Mouse (Mus musculus): ENCODE results near the gene Olfr1302. TPM values are rescaled to one million over a fixed set of nuclear protein-coding genes. Genes with fewer than 3 reads are reported as not detected.

The Olfr1302 gene
- not detected in 2 replicates for polyA plus RNA-seq (2016; fragmentation: Nextera tagmentation; extraction: Ambion mirVana)

DNA sequence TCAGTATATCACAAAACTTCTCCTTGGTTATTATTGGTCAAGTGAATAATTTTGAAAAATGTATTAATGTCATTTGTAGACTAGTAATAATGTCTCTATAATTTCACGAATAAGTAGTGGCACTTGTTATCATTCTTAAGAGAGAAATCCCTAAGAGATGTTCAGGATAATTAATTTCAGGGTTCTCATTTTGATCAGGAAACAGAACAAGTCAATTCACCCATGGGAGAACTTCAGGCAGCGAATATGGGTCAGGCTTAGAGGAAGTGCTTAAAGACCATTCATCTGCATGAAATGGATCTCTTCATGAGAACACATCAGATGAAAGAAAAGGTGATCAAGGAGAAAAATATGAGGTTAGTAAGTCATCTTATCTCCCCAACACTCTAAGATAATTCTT is at the start of gene Olfr1302:
Olfr1302 (plus strand) TSS at position 301 of the 400 bp plus-strand sequence.
- no peaks in the 10 kb centered on the region for H3K27me3 ChIP-seq (ENCODE audit: low read depth, poor library complexity, severe bottlenecking)
- H3K27ac ChIP-seq = no peak within 1 kb of the TSS
- DNase-seq (ENCODE audit: low spot score) = no peak
- H3K4me1 ChIP-seq = no peaks in the 10 kb centered on the region
- H3K9me3 ChIP-seq (replicated peaks) = no peaks in the 10 kb centered on the region
- 87% methylated on average over 2 of the region's 2 CpGs for WGBS
- H3K4me3 ChIP-seq = no peak within 1 kb of the TSS
- H3K36me3 ChIP-seq = no peaks in the 10 kb centered on the region

DNA sequence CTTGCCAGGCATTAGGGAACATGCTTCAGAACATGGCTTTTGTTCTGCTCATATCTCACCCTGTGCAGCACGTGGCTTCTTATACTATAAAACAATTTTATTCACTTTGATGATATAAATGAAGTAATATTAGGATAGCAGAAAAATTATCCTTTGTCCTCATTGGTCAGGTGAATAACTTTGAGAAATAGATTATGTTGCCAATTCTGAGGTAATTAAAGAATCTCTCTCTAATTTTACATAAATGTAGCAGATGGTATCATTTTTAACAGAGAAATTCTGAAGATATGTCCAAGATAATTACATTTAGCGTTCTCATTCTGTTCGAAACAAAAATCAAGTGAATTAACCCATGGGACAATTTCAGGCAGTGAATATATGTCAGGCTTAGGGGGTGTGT is 26.5 kb upstream of the Olfr1302 start, which contains the start of gene Olfr1301:
Olfr1301 (plus strand) TSS at position 301 of the 400 bp plus-strand sequence.
- Histone ChIP-seq H3K9me3 (replicated peaks) (no peaks in the 10 kb centered on the region), H3K27ac (no peak within 1 kb of the TSS), H3K4me1 (no peaks in the 10 kb centered on the region), H3K27me3 (ENCODE audit: low read depth, poor library complexity, severe bottlenecking) (no peaks in the 10 kb centered on the region), H3K36me3 (no peaks in the 10 kb centered on the region), H3K4me3 (no peak within 1 kb of the TSS)
- DNase-seq (ENCODE audit: low spot score) = no peak
- WGBS = 91% methylated on average over 3 of the region's 3 CpGs

DNA sequence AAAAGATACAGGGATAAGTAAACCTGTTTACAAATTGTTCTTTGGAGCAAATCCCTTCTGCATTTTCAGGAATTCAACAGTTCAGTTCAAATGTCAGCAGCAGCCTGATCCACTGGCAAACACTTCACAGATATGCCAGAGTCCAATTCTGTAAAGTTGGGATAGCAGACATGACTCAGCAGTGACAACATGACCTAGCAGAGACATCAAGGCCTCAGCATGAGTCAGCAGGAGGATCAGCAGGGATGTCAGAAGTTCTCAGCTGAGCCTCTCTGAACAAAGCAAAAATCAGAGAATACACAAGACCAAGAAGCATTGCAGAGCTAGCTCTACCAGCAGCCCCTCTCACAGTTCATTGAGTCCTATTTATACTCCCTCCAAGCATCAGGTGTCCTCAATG is 35.7 kb downstream of the Olfr1302 start:
- no peaks in the 10 kb centered on the region for H3K4me1 ChIP-seq
- H3K36me3 ChIP-seq = no peaks in the 10 kb centered on the region
- no peaks in the 10 kb centered on the region for H3K27me3 ChIP-seq (ENCODE audit: low read depth, poor library complexity, severe bottlenecking)
- no peaks in the 10 kb centered on the region for H3K9me3 ChIP-seq (replicated peaks)
- no peak overlapping the region for H3K4me3 ChIP-seq
- no peak overlapping the region for H3K27ac ChIP-seq
- DNase-seq (ENCODE audit: low spot score) = no peak

- Histone ChIP-seq H3K27ac (no peak within 1 kb of the TSS), H3K9me3 (replicated peaks) (no peaks in the 10 kb centered on the region), H3K27me3 (ENCODE audit: low read depth, poor library complexity, severe bottlenecking) (no peaks in the 10 kb centered on the region), H3K36me3 (no peaks in the 10 kb centered on the region), H3K4me1 (no peaks in the 10 kb centered on the region), H3K4me3 (no peak within 1 kb of the TSS)
- no peak for DNase-seq (ENCODE audit: low spot score)
- WGBS = 91% methylated on average over 2 of the region's 2 CpGs
These were observed 43.0 kb downstream of the Olfr1302 start, which contains the start of gene Olfr1303 for GRCm38 (mm10) chr2:111820240-111820639. Olfr1303 (minus strand) TSS chr2:111820340.

Other genes with a start within 250 kb of the Olfr1302 start
- gene Olfr1294, start 237.1 kb upstream of the Olfr1302 start, polyA plus RNA-seq (2016; fragmentation: Nextera tagmentation; extraction: Ambion mirVana) = not detected in 2 replicates
- not detected in 2 replicates for gene Olfr1295, start 207.7 kb upstream of the Olfr1302 start, polyA plus RNA-seq (2016; fragmentation: Nextera tagmentation; extraction: Ambion mirVana)
- not detected in 2 replicates for gene Olfr1297, start 150.9 kb upstream of the Olfr1302 start, polyA plus RNA-seq (2016; fragmentation: Nextera tagmentation; extraction: Ambion mirVana)
- gene Olfr1298, start 128.2 kb upstream of the Olfr1302 start, polyA plus RNA-seq (2016; fragmentation: Nextera tagmentation; extraction: Ambion mirVana) = not detected in 2 replicates
- gene Olfr1299, start 116.0 kb upstream of the Olfr1302 start, polyA plus RNA-seq (2016; fragmentation: Nextera tagmentation; extraction: Ambion mirVana) = not detected in 2 replicates
- gene Olfr1301, start 26.4 kb upstream of the Olfr1302 start, polyA plus RNA-seq (2016; fragmentation: Nextera tagmentation; extraction: Ambion mirVana) = not detected in 2 replicates
- gene Olfr1303, start 42.9 kb downstream of the Olfr1302 start, polyA plus RNA-seq (2016; fragmentation: Nextera tagmentation; extraction: Ambion mirVana) = not detected in 2 replicates
- not detected in 2 replicates for gene Olfr1305, start 99.7 kb downstream of the Olfr1302 start, polyA plus RNA-seq (2016; fragmentation: Nextera tagmentation; extraction: Ambion mirVana)
- not detected in 2 replicates for gene Olfr1306, start 138.8 kb downstream of the Olfr1302 start, polyA plus RNA-seq (2016; fragmentation: Nextera tagmentation; extraction: Ambion mirVana)
- not detected in 2 replicates for gene Olfr1307, start 172.0 kb downstream of the Olfr1302 start, polyA plus RNA-seq (2016; fragmentation: Nextera tagmentation; extraction: Ambion mirVana)
- not detected in 2 replicates for gene Olfr1308, start 187.5 kb downstream of the Olfr1302 start, polyA plus RNA-seq (2016; fragmentation: Nextera tagmentation; extraction: Ambion mirVana)
- not detected in 2 replicates for gene Olfr1309, start 212.9 kb downstream of the Olfr1302 start, polyA plus RNA-seq (2016; fragmentation: Nextera tagmentation; extraction: Ambion mirVana)
- gene Olfr1310, start 235.3 kb downstream of the Olfr1302 start, polyA plus RNA-seq (2016; fragmentation: Nextera tagmentation; extraction: Ambion mirVana) = not detected in 2 replicates
- gene Olfr1311, start 247.0 kb downstream of the Olfr1302 start, polyA plus RNA-seq (2016; fragmentation: Nextera tagmentation; extraction: Ambion mirVana) = not detected in 2 replicates

All from limb, embryonic 10.5 days (tissue).